Mouse (Mus musculus) ES-Bruce4 (cell line): ENCODE data around the gene Bmpr2.

Source experiments
- CTCF ChIP-seq: IDR thresholded peaks from one replicate; pipeline ENCODE4 v1.8.1; 2011; ENCODE audit warnings: low read depth, low read length
- EP300 ChIP-seq: IDR thresholded peaks from 2 replicates; pipeline ENCODE4 v1.6.1; 2011; ENCODE audit warnings: low read depth, low read length; ENCODE audit not compliant: insufficient read depth
- POLR2A ChIP-seq: IDR thresholded peaks from one replicate; pipeline ENCODE4 v1.8.1; 2011; ENCODE audit warnings: low read length; ENCODE audit not compliant: insufficient read depth

DNA sequence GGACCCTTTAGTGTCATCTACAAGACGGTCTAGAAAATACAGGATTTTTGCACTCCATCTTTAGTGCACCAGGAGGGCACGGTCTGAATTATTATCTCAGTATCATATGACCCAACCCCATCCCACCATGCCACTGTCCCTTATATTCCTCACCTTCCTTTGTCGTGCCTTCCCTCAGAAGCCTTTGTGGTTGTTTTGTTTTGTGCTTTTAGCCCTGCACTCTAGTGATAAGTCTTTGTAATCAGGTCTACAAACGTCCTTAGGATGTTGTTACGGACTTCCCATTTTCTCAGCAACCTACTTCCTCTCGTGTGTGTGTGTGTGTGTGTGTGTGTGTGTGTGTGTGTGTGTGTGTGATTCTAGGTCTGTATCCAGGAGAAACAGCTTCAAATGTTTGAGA, 67.0 kb downstream of the Bmpr2 start:
- no peak for TF ChIP-seq CTCF
- no peak for TF ChIP-seq EP300
- TF ChIP-seq POLR2A, result no peak
